Mouse (Mus musculus) liver, adult 2 months (tissue): Measurements from ENCODE around the gene Zfp69.

Source experiments
- CTCF ChIP-seq: fragments of 200-500 bp; IDR thresholded peaks from 2 replicates; pipeline ENCODE4 v1.5.1; 2011; ENCODE audit warnings: low read depth, low read length, control low read depth
- POLR2A ChIP-seq: fragments of 200-500 bp; IDR thresholded peaks from 2 replicates; pipeline ENCODE4 v1.6.1; 2011; ENCODE audit warnings: low read length, control low read depth; ENCODE audit not compliant: insufficient read depth; ENCODE audit errors: extremely low read depth

DNA sequence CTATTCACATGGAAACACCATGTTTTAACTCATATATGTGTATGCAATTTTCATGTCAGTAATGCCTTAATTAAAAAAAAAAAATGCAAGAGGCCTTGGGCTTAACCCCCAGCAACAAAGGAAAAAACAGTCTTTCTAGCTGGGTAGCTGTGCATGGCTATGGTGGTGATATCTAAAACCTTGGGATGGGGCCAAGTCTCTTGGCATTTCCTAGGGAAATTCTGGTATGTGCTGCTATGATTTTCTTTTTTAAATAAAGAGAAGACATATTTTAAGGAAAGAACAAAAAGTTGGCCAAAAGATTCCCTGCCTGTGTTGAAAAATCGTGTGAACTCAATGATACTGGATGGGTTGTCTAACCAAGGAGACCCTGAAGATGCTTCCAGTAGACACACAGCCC is 44.4 kb upstream of the Zfp69 start:
- TF ChIP-seq CTCF (no peak), POLR2A (no peak)
